Mouse (Mus musculus) frontal cortex, adult (tissue): ENCODE data around the gene Sgsm3.
A peak's percentile ranks its signal among the peaks of the same experiment; 100 is the strongest.

ENCODE experiments used
- ATAC-seq: cut with Nextera tagmentation; 2 replicates; pipeline ENCODE4 v1.9.2; 2017; ENCODE audit warnings: mild to moderate bottlenecking, moderate library complexity, mixed read lengths; ENCODE audit not compliant: low TSS enrichment

Sgsm3 gene

GRCm38 (mm10) chr15:81023842-81024241 lies 46.3 kb downstream of the Sgsm3 start:
- ATAC-seq, result peak; percentile 46

GRCm38 (mm10) chr15:81026901-81027300 lies 49.3 kb downstream of the Sgsm3 start:
- ATAC-seq, result no peak

- peak; percentile 66 for ATAC-seq
Measured at GRCm38 (mm10) chr15:81027378-81028173, 50.0 kb downstream of the Sgsm3 start.

GRCm38 (mm10) chr15:81030891-81031425 lies 53.4 kb downstream of the Sgsm3 start:
- ATAC-seq, result no peak

- no peak for ATAC-seq
Measured at GRCm38 (mm10) chr15:81031611-81032010, 54.0 kb downstream of the Sgsm3 start.

GRCm38 (mm10) chr15:81032941-81033629 lies 55.5 kb downstream of the Sgsm3 start:
- no peak for ATAC-seq

GRCm38 (mm10) chr15:81034119-81034518 lies 56.6 kb downstream of the Sgsm3 start:
- no peak for ATAC-seq

GRCm38 (mm10) chr15:81035417-81036162 lies 58.0 kb downstream of the Sgsm3 start:
- no peak for ATAC-seq

- ATAC-seq, result no peak
Measured at GRCm38 (mm10) chr15:81038419-81038818, 60.9 kb downstream of the Sgsm3 start.

GRCm38 (mm10) chr15:81041767-81042166 lies 64.2 kb downstream of the Sgsm3 start:
- no peak for ATAC-seq

GRCm38 (mm10) chr15:81042276-81042931 lies 64.8 kb downstream of the Sgsm3 start:
- ATAC-seq, result peak; percentile 69; the same call in 1 of the 2 replicates

- no peak for ATAC-seq
Measured at GRCm38 (mm10) chr15:81044446-81044845, 66.9 kb downstream of the Sgsm3 start.

- ATAC-seq, result no peak
Measured at GRCm38 (mm10) chr15:81045336-81045735, 67.8 kb downstream of the Sgsm3 start.

GRCm38 (mm10) chr15:81046061-81046460 lies 68.5 kb downstream of the Sgsm3 start:
- no peak for ATAC-seq

GRCm38 (mm10) chr15:81047497-81047896 lies 69.9 kb downstream of the Sgsm3 start:
- no peak for ATAC-seq

GRCm38 (mm10) chr15:81049401-81050053 lies 72.0 kb downstream of the Sgsm3 start:
- no peak for ATAC-seq

- ATAC-seq, result no peak
Measured at GRCm38 (mm10) chr15:81050488-81050887, 72.9 kb downstream of the Sgsm3 start.

- no peak for ATAC-seq
Measured at GRCm38 (mm10) chr15:81052491-81052890, 74.9 kb downstream of the Sgsm3 start.

- no peak for ATAC-seq
Measured at GRCm38 (mm10) chr15:81055488-81055887, 77.9 kb downstream of the Sgsm3 start.

- no peak for ATAC-seq
Measured at GRCm38 (mm10) chr15:81057736-81058135, 80.2 kb downstream of the Sgsm3 start.

GRCm38 (mm10) chr15:81060975-81061374 lies 83.4 kb downstream of the Sgsm3 start:
- no peak for ATAC-seq
